Mouse (Mus musculus) right cerebral cortex, postnatal 10 days (tissue): ENCODE results near the gene Sox6.
A peak's percentile ranks its signal among the peaks of the same experiment; 100 is the strongest.

Experiments used
- DNase-seq, 2 experiments: peaks; one replicate each; pipeline ENCODE4 v3.0.0; 2021; ENCODE audit warnings: low spot score in 2 of 2

Sox6 gene

GRCm38 (mm10) chr7:115985716-115986115 lies 52.9 kb downstream of the Sox6 start:
- no peak for DNase-seq

DNA sequence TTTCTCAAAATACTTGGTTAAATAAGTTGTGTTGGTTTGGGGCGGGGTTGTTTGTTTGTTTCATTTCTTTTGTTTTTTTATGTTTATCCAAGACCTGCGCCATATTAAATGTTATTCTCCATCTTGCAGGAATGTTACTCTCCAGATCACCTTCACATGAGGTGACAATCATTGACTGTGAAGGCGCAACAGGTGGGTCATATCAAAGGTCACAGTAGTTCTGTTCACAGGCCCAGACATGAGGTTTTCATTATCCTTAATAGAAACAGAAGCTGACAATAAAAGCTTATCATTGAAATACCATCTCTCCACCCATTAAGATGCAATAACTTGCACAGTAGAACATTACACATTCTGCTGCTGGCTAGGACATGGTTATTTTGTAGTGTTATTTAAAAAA lies 54.5 kb downstream of the Sox6 start:
- DNase-seq: no peak

- no peak for DNase-seq
Measured at GRCm38 (mm10) chr7:115979813-115980512, 58.6 kb downstream of the Sox6 start.

GRCm38 (mm10) chr7:115974518-115974917 lies 64.1 kb downstream of the Sox6 start:
- no peak for DNase-seq

- DNase-seq: no peak
Measured at GRCm38 (mm10) chr7:115967186-115967585, 71.4 kb downstream of the Sox6 start.

GRCm38 (mm10) chr7:115966181-115966580 lies 72.4 kb downstream of the Sox6 start:
- peak; percentile 58 to 73 for DNase-seq

DNA sequence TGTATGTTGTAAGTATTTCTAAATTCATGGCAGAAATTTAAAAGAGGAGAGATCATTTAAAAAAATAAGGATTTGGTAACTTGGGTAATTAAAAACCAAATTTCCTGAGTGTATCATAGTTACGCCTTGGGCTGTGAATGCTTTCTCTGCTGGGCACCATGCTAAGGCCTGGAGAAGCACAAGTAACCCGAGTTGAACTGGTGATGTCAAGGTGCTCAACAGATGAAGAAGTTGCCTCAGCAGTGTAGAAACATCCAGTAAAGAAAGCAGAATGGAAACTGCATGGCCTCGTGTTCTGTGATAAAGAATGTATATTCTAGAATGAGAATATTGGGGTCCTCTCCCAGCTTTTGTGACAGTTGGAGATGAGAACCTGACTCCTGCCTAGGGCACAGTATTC lies 85.5 kb downstream of the Sox6 start:
- no peak for DNase-seq

GRCm38 (mm10) chr7:115952235-115952634 lies 86.4 kb downstream of the Sox6 start:
- DNase-seq: no peak

DNA sequence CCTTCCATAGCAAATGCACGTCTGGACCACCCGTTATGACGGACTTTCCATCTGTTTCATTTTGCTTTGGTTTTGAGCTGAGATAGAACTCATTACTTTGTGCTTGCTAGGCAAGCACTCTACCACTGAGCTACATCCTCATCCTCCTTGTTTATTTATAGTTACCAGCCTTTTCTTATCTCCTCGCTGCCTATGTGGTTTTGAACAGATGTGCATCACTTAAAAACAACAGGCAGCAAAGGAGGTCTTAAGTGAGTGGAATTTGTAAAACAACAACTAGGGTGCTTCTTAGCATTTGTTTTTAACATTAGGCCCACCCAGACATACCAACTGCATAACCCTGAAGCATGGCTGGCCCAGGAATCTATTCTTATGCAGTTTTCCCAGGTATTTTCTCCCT lies 86.9 kb downstream of the Sox6 start:
- no peak for DNase-seq

- no peak for DNase-seq
Measured at GRCm38 (mm10) chr7:115947916-115948315, 90.7 kb downstream of the Sox6 start.

- DNase-seq: no peak
Measured at GRCm38 (mm10) chr7:115946559-115946958, 92.0 kb downstream of the Sox6 start.

DNA sequence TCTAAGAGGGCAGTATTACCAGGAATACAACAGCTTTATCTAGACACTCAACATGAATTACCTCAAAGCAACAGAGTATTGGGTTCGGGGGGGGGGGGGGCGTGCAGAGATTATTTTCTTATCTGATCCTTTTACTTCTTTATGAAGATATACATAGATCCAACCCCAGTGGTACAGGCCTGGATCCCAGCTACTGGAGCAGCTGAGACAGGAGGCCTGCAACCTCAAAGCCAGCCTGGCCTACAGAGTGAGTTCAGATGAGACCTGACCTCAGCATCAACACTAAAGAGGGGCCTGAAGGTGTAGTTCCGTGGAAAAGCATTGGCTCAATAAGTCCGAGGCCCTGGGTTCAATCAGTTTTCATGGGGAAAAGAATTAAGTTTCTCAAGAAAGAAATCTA lies 93.1 kb downstream of the Sox6 start:
- no peak for DNase-seq

- no peak for DNase-seq
Measured at GRCm38 (mm10) chr7:115944250-115944649, 94.3 kb downstream of the Sox6 start.

DNA sequence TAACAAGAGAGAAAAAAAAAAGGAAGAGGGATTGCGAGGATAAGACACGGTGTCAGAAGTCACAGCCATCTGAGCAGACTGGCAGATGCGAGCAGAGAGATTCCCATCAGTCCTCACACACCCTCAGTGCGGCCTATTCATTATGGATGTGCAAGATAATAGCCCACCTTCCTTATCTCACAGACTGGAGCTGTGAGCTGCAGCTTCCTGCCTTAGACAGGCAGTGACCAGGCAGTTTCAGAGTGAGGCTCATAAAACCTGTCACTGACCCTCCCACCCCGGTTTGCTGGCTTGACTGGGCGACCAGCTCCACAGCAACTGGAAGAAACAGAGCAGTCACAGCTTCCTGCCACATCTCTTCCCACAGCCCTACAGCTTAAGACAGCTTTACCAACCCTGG lies 96.8 kb downstream of the Sox6 start:
- no peak for DNase-seq

DNA sequence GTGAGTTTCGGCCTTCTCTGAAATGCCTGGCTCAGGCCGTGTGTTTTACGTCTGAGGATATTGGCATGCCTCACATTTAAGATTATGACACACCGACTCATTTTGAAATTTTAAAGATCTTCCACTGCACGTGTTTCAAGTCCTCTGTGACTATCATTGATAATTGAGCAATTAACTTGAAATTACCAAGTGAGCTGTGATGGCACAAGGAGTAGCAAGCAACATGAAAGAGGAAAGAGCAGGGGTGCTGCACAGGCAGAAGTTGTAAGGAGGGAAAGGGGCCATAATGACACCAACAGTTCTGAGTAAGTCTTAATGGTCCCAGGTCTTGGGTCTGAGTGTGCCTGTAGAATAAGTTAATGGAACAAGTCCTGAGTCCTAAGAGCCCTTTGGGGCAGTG lies 99.3 kb downstream of the Sox6 start:
- no peak for DNase-seq

DNA sequence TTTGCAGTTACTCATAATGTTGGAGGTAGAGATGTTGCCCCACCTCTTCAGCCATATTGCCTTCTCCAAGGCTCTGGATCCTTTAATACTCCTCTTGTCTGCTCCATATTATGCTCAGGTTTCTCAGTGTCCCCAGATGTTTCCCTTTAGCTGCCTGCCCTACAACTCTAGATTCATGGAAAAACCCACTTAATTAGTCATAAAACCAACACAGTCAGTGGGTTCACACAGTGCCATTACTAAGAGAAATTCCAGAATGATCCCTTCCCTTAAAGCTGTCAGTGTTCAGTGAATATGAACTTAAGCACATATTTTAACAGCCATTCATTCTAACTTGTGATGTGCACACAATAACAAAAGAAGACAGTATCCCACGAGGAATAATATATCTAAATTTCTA lies 101.7 kb downstream of the Sox6 start:
- DNase-seq: no peak

- no peak for DNase-seq
Measured at GRCm38 (mm10) chr7:115915338-115915737, 123.3 kb downstream of the Sox6 start.

- DNase-seq: no peak
Measured at GRCm38 (mm10) chr7:115910313-115910712, 128.3 kb downstream of the Sox6 start.

GRCm38 (mm10) chr7:115904798-115905207 lies 133.8 kb downstream of the Sox6 start:
- no peak for DNase-seq

DNA sequence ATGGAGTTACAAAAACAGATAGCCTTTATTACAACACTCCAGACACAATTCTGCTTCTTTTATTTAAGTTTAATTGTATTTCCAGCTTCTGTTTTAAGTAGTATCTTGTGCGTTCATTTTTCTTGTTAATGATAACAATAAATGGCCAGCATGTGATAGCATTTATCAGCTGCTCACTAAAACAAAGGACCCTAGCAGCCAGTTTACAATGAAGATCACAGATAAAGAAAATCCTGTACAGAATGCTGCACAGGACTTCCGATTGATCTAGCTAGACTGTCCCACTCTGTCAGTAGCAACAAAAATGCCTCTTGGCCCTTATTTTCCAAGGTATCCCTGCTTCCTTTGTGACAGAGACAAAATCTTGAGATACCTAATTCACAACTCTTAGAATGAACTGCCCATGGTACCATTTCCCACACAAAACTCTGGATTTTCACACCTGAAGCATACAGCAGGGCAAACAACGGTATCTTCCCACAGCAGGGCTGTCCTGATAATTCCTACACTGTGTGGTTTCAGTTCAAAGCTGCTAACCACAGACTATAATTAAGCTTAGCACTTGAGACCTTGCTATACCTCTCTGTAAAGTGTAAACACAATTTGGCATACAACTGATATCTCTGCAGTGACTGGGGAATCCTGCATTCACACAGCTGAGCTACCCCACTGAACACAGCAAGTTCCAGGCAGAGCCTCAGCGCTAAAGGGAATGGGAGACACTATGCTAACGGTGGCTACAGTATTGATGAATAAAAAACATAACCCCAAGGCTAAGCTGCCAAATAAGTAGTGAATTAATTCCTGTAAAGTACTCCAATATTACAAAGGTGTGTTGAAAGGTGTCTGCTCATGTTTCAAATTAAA lies 134.4 kb downstream of the Sox6 start:
- no peak for DNase-seq

DNA sequence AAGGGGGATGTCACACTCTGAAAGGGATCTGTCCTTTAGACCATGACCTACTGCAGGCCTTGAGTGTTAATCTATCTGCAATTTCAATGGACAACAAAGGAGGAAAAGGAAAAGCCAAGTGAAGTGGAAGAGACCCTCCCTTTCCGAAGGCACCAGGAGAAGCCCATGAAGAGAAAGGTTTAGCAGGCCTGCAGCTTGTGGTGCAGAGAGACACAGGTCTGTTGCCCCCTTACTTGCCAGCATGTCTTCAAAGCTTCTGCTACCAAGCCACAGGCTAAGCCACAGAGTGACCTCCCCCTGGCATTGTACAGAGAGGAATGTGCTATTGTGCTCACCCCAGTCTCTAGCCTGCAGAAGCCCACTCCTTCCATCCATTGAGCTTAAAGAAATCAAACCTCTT lies 135.2 kb downstream of the Sox6 start:
- DNase-seq: no peak

DNA sequence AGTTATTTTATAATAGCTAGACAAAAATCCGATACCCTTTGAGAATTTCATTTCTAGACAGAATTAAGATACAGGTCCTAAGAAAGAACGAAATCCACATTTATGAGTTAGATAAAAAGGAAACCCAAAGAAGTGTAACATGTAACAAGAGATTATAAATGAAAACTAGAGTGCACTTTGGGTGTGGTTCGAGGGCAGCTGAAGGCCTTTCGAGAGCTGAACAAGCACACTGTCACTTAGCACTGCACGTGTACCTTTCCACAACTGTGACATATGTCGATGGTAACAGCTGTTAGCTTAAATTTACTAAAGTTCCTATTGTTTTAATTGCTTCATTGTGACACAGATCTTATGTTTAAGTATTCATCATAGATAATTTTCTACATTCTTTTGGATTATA lies 142.8 kb downstream of the Sox6 start:
- DNase-seq: no peak

GRCm38 (mm10) chr7:115895028-115895671 lies 143.4 kb downstream of the Sox6 start:
- no peak for DNase-seq
